Mouse (Mus musculus) inflammation-experienced regulatory T-cells (primary cell): ENCODE results near the gene Olfr1284. TPM values are rescaled to one million over a fixed set of nuclear protein-coding genes. Genes with fewer than 3 reads are reported as not detected.

Experiments used
- polyA plus RNA-seq, 2 experiments: library from polyadenylated mRNA; unstranded; fragments of 100-300 nt; shearing (Covaris generic); gene quantifications; one replicate each; pipeline ENCODE4 v1.2.1; 2017

The Olfr1284 gene
- not detected for polyA plus RNA-seq

GRCm38 (mm10) chr2:111375222-111375621, at the start of gene Olfr1284:
Gene Olfr1284, plus strand, starts transcription at chr2:111375522.

GRCm38 (mm10) chr2:111326220-111326619, 49.1 kb upstream of the Olfr1284 start, which contains the start of gene Olfr1281:
Gene Olfr1281, plus strand, starts transcription at chr2:111326520.

GRCm38 (mm10) chr2:111335976-111336375, 39.3 kb upstream of the Olfr1284 start, which contains the start of gene Olfr1282:
Gene Olfr1282, minus strand, starts transcription at chr2:111336076.

GRCm38 (mm10) chr2:111366490-111366889, 8.8 kb upstream of the Olfr1284 start, which contains the start of gene Olfr1283:
Gene Olfr1283, plus strand, starts transcription at chr2:111366790.

GRCm38 (mm10) chr2:111422931-111423330, 47.6 kb downstream of the Olfr1284 start, which contains the start of gene Olfr1286:
Gene Olfr1286, minus strand, starts transcription at chr2:111423115.

Other genes starting within 250 kb of the Olfr1284 start
- gene Gm15130, start 222.6 kb upstream of the Olfr1284 start, polyA plus RNA-seq, result not detected
- gene 4930430A15Rik, start 145.9 kb upstream of the Olfr1284 start, polyA plus RNA-seq, result under 1 TPM in 1 of 2 experiments, not detected in 1; 0.42 TPM
- gene Olfr1275, start 140.2 kb upstream of the Olfr1284 start, polyA plus RNA-seq, result not detected
- gene Olfr1276, start 121.0 kb upstream of the Olfr1284 start, polyA plus RNA-seq, result not detected
- gene Olfr1277, start 101.4 kb upstream of the Olfr1284 start, polyA plus RNA-seq, result under 1 TPM in 1 of 2 experiments, not detected in 1; 0.04 TPM
- gene Olfr1278, start 85.4 kb upstream of the Olfr1284 start, polyA plus RNA-seq, result not detected
- not detected for gene Olfr1279, start 74.9 kb upstream of the Olfr1284 start, polyA plus RNA-seq
- not detected for gene Olfr1280, start 61.5 kb upstream of the Olfr1284 start, polyA plus RNA-seq
- gene Olfr1281, start 49.0 kb upstream of the Olfr1284 start, polyA plus RNA-seq, result not detected
- not detected for gene Olfr1282, start 39.4 kb upstream of the Olfr1284 start, polyA plus RNA-seq
- gene Olfr1283, start 8.7 kb upstream of the Olfr1284 start, polyA plus RNA-seq, result not detected
- gene Olfr1286, start 47.6 kb downstream of the Olfr1284 start, polyA plus RNA-seq, result not detected
- gene Olfr1287, start 73.6 kb downstream of the Olfr1284 start, polyA plus RNA-seq, result not detected
- not detected for gene Olfr1288, start 98.6 kb downstream of the Olfr1284 start, polyA plus RNA-seq
- gene Olfr1289, start 105.3 kb downstream of the Olfr1284 start, polyA plus RNA-seq, result not detected
- not detected for gene Olfr1290, start 118.3 kb downstream of the Olfr1284 start, polyA plus RNA-seq
- under 1 TPM; 0.31 to 0.67 TPM for gene Olfr1291-ps1, start 121.7 kb downstream of the Olfr1284 start, polyA plus RNA-seq
- under 1 TPM in 1 of 2 experiments, not detected in 1; 0.17 TPM for gene Olfr1293-ps, start 149.7 kb downstream of the Olfr1284 start, polyA plus RNA-seq
- not detected for gene Olfr1294, start 164.8 kb downstream of the Olfr1284 start, polyA plus RNA-seq
- not detected for gene Olfr1295, start 194.2 kb downstream of the Olfr1284 start, polyA plus RNA-seq